Mouse (Mus musculus): Measurements from ENCODE around the gene Fn3k. TPM values are rescaled to one million over a fixed set of nuclear protein-coding genes. Genes with fewer than 3 reads are reported as not detected.

The Fn3k gene
- not detected for polyA plus RNA-seq (2017; shearing (Covaris generic))

GRCm38 (mm10) chr11:121434156-121435155, at the start of gene Fn3k:
TSS of gene Fn3k (plus strand) at chr11:121434913.

GRCm38 (mm10) chr11:121387750-121388553, 46.8 kb upstream of the Fn3k start, which contains the start of gene Rab40b:
TSS of gene Rab40b (minus strand) at chr11:121388251.

DNA sequence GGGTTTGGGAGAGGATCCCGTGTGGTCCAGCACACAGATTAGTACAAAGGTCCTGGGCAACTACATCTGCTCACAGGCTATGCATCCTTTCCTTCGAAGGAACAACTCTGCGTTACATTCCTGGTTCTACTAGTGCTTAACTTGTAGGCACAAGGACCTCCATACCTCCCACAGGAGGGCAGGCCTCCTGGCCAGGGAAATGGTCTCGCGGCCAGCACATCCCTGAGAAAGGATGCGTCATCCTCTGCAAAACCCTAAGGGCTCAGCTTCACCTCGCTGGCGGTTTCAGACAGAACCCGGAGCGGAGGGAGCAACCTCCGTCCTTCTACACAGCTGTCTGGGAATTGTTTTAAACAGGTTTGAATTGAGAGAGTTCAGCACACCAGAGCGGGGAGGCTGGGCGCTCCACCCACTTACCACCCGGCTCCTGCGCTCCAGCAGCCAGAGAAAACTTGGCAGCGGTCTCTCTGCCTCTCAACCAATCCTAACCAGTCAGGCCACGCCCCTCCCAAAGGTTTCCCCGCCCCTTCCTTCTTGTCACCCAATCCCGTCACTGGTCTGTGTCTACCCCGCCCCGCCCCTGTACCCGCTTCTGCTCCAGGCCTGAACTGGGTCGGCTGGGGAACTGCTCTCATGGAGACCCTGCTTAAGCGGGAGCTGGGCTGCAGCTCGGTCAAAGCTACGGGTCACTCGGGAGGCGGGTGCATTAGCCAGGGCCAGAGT, 13.7 kb upstream of the Fn3k start, which contains the start of gene Fn3krp:
TSS of gene Fn3krp (plus strand) at position 572 of the 723 bp plus-strand sequence.

GRCm38 (mm10) chr11:121451753-121452635, 17.3 kb downstream of the Fn3k start, which contains the start of gene Tbcd:
TSS of gene Tbcd (plus strand) at chr11:121451949.

Other genes with a start within 250 kb of the Fn3k start
- 1.9 TPM for gene Hexdc, start 230.5 kb upstream of the Fn3k start, polyA plus RNA-seq (2017; shearing (Covaris generic))
- 6.3 TPM for gene Ogfod3, start 230.2 kb upstream of the Fn3k start, polyA plus RNA-seq (2017; shearing (Covaris generic))
- gene Cybc1, start 205.6 kb upstream of the Fn3k start, polyA plus RNA-seq (2017; shearing (Covaris generic)), result 150 TPM
- gene Narf, start 197.7 kb upstream of the Fn3k start, polyA plus RNA-seq (2017; shearing (Covaris generic)), result 53.2 TPM
- 2.5 TPM for gene Foxk2, start 174.9 kb upstream of the Fn3k start, polyA plus RNA-seq (2017; shearing (Covaris generic))
- gene Wdr45b, start 80.5 kb upstream of the Fn3k start, polyA plus RNA-seq (2017; shearing (Covaris generic)), result 44.1 TPM
- gene Rab40b, start 46.7 kb upstream of the Fn3k start, polyA plus RNA-seq (2017; shearing (Covaris generic)), result 0.20 TPM
- 0.89 TPM for gene Fn3krp, start 13.5 kb upstream of the Fn3k start, polyA plus RNA-seq (2017; shearing (Covaris generic))
- gene Tbcd, start 17.0 kb downstream of the Fn3k start, polyA plus RNA-seq (2017; shearing (Covaris generic)), result 50.3 TPM
- 0.53 TPM for gene Zfp750, start 84.4 kb downstream of the Fn3k start, polyA plus RNA-seq (2017; shearing (Covaris generic))
- 16.4 TPM for gene B3gntl1, start 238.2 kb downstream of the Fn3k start, polyA plus RNA-seq (2017; shearing (Covaris generic))